Mouse (Mus musculus) midbrain, postnatal 0 days (tissue): Measurements from ENCODE around the gene Zfyve9. TPM values are rescaled to one million over a fixed set of nuclear protein-coding genes. Genes with fewer than 3 reads are reported as not detected.
"Not testable (repeated sequence)": the region's sequence is repeated elsewhere in the genome, so short reads cannot be mapped to it uniquely, and the experiment has no call there.

Experiments
- ATAC-seq: fragments of 200-750 bp; cut with Nextera tagmentation; 2 replicates; pipeline ENCODE4 v1.8.0; 2017; ENCODE audit warnings: moderate number of reproducible peaks, mild to moderate bottlenecking, moderate TSS enrichment, moderate library complexity; ENCODE audit not compliant: low FRiP score
- DNase-seq: peaks from one replicate; pipeline ENCODE4 v3.0.0-alpha.2; 2015; ENCODE audit warnings: low spot score
- H3K27ac ChIP-seq: fragments of 300-500 bp; sonication (generic); 2 replicates; pipeline ENCODE4 v1.5.1; 2014; ENCODE audit warnings: low read depth, mild to moderate bottlenecking, low read length, mixed read lengths
- H3K27me3 ChIP-seq: fragments of 300-500 bp; sonication (generic); 2 replicates; pipeline ENCODE4 v1.6.1; 2014; ENCODE audit warnings: low read length, control low read depth, mixed read lengths; ENCODE audit not compliant: insufficient read depth
- H3K36me3 ChIP-seq: fragments of 300-500 bp; sonication (generic); 2 replicates; pipeline ENCODE4 v1.6.1; 2014; ENCODE audit warnings: low read length, control low read depth, mixed read lengths; ENCODE audit not compliant: insufficient read depth
- H3K4me1 ChIP-seq: fragments of 300-500 bp; sonication (generic); 2 replicates; pipeline ENCODE4 v1.6.1; 2014; ENCODE audit warnings: mild to moderate bottlenecking, control low read depth, antibody characterized with exemption, low read length, mixed read lengths; ENCODE audit not compliant: insufficient read depth
- H3K4me2 ChIP-seq: fragments of 300-500 bp; sonication (generic); 2 replicates; pipeline ENCODE4 v1.6.1; 2014; ENCODE audit warnings: low read depth, mild to moderate bottlenecking, low read length, mixed read lengths; ENCODE audit not compliant: poor library complexity, severe bottlenecking
- H3K4me3 ChIP-seq: fragments of 300-500 bp; sonication (generic); 2 replicates; pipeline ENCODE4 v1.5.1; 2014; ENCODE audit warnings: low read depth, mild to moderate bottlenecking, low read length, moderate library complexity
- H3K9ac ChIP-seq: fragments of 300-500 bp; sonication (generic); replicated peaks from 2 replicates; pipeline ENCODE4 v1.6.1; 2014; ENCODE audit warnings: mild to moderate bottlenecking, low read length, moderate library complexity, mixed read lengths; ENCODE audit not compliant: poor library complexity, severe bottlenecking
- H3K9me3 ChIP-seq: fragments of 300-500 bp; sonication (generic); 2 replicates; pipeline ENCODE4 v1.6.1; 2016; ENCODE audit warnings: low read length, control low read depth
- CTCF ChIP-seq: IDR thresholded peaks from 2 replicates; pipeline ENCODE4 v1.5.1; 2016; ENCODE audit warnings: antibody characterized with exemption, mild to moderate bottlenecking
- WGBS: fragments of 180-500 bp; shearing (Covaris S2); extraction: QIAGEN DNeasy Blood & Tissue Kit; methylation state at CpG from one replicate; pipeline ENCODE4 v1.1.7; 2014; 5-methylcytosine and 5-hydroxymethylcytosine counted together
- polyA plus RNA-seq: library from polyadenylated mRNA; unstranded; fragments of >200 nt; fragmentation: Nextera tagmentation; extraction: Ambion mirVana; gene quantifications from 2 replicates; pipeline ENCODE4 v1.2.1, GENCODE M21; 2015
- total RNA-seq: library from RNA; depleted of rRNA; stranded (reverse); fragments of >200 nt; gene quantifications from 2 replicates; pipeline ENCODE4 v1.2.3, GENCODE M21; 2014

Gene Zfyve9
- total and polyA plus RNA-seq, 2 experiments from 2014 or later, result 9.1 to 29.9 TPM

DNA sequence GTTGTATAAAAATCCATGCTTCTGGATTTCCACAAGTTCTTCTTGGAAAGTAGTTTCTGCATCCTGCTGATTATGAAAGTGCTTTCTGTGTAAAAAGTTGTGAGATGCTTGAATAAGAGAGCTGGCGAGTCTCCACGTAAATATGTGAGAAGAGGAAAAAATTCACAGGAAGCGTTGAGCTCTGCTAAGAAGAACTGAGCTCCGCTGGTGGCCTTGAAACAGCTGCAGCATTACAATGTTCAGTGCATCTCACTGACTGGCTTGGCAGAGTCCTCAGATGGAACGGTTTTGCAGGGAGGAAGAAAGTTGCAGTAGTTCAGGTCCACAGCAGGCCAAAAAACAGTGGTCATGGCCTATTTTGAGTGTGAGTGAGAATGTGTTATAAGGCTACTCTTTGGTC is 72.4 kb downstream of the Zfyve9 start:
- Histone ChIP-seq H3K4me3 (no peak overlapping the region), H3K27me3 (no peaks in the 10 kb centered on the region), H3K36me3 (no peaks in the 10 kb centered on the region), H3K9me3 (no peaks in the 10 kb centered on the region), H3K4me1 (no peaks in the 10 kb centered on the region), H3K9ac (no peak overlapping the region), H3K4me2 (no peak overlapping the region), H3K27ac (no peak overlapping the region)
- DNase-seq (peak; percentile 10), ATAC-seq (no peak)
- 82% methylated on average over 5 of the region's 5 CpGs for WGBS
- no peak for TF ChIP-seq CTCF

- TF ChIP-seq CTCF, result peak; percentile 75
- Histone ChIP-seq H3K9ac (no peak overlapping the region), H3K27ac (no peak overlapping the region), H3K4me1 (no peaks in the 10 kb centered on the region), H3K27me3 (no peaks in the 10 kb centered on the region), H3K4me2 (no peak overlapping the region), H3K36me3 (0 out of 2 replicates have a peak, but pooled peaks cover 3% of the 10 kb centered on the region), H3K9me3 (no peaks in the 10 kb centered on the region), H3K4me3 (no peak overlapping the region)
- 56% methylated on average over 3 of the region's 3 CpGs for whole genome bisulfite sequencing
- ATAC-seq (no peak), DNase-seq (peak; percentile 73)
Observed at GRCm38 (mm10) chr4:108696934-108697333, 83.7 kb downstream of the Zfyve9 start.

- DNase-seq, result no peak
- Histone ChIP-seq H3K27ac (no peak overlapping the region), H3K4me2 (no peak overlapping the region), H3K4me3 (no peak overlapping the region), H3K9me3 (no peaks in the 10 kb centered on the region), H3K9ac (no peak overlapping the region), H3K27me3 (no peaks in the 10 kb centered on the region), H3K4me1 (no peaks in the 10 kb centered on the region), H3K36me3 (peaks cover 15% of the 10 kb centered on the region; the same call in 1 of the 2 replicates)
- no peak for TF ChIP-seq CTCF
- ATAC-seq, result no peak
Observed at GRCm38 (mm10) chr4:108691469-108691868, 89.1 kb downstream of the Zfyve9 start.

DNA sequence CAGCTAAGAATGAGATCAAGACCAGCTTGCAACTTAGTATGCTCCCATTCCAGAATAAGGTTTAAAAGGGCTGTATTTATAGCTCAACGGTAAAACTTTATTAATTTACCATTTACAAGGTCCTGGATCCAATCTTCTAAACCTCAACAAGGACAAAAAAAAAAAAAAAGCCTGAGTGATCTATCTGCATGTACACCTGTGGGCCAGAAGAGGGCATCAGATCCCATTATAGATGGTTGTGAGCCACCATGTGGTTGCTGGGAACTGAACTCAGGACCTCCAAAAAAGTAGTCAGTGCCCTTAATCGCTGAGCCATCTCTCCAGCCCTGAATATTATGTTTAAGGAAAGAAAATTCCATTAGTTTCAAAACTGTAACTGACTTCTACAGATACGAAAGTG is 90.1 kb downstream of the Zfyve9 start:
- WGBS, result 96% methylated on average over 3 of the region's 3 CpGs

GRCm38 (mm10) chr4:108687098-108687497 is 93.5 kb downstream of the Zfyve9 start:
- H3K36me3 ChIP-seq, result peaks cover 25% of the 10 kb centered on the region; the same call in 1 of the 2 replicates
- not testable (repeated sequence) for H3K27me3 ChIP-seq, H3K4me3 ChIP-seq, H3K4me1 ChIP-seq, H3K27ac ChIP-seq, DNase-seq, ATAC-seq, H3K9ac ChIP-seq, H3K4me2 ChIP-seq, H3K9me3 ChIP-seq
- WGBS, result 83% methylated on average over 5 of the region's 7 CpGs

More for the DNA sequence above, 90.1 kb downstream of the Zfyve9 start:
- no peaks in the 10 kb centered on the region for H3K9me3 ChIP-seq
- H3K36me3 ChIP-seq, result peaks cover 15% of the 10 kb centered on the region; the same call in 1 of the 2 replicates
- DNase-seq, result no peak
- H3K4me3 ChIP-seq, result no peak overlapping the region
- no peak overlapping the region for H3K27ac ChIP-seq
- H3K27me3 ChIP-seq, result no peaks in the 10 kb centered on the region
- no peak for ATAC-seq
- no peak; the same call in 1 of the 2 replicates for TF ChIP-seq CTCF
- no peaks in the 10 kb centered on the region for H3K4me1 ChIP-seq
- no peak overlapping the region for H3K4me2 ChIP-seq
- no peak overlapping the region for H3K9ac ChIP-seq

DNA sequence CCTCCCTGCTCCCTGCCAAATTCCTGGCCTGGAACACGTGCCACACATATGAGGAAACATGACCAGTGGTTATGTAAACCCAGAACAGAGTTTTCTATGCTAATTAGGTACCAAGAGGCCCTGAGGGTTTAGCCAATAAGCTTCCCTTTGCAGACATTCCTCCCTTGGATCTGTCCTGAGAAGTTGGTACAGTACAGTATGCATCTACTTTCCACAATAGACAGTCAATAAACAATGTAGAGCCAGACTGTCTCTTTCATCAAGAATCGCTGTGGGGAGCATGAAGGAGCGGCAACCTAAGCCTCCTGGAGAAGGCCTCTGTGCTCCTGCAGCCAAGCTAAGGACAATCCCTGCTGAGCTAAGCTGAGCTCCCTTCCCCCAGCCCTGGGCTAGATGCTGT is 94.4 kb downstream of the Zfyve9 start:
- H3K4me2 ChIP-seq, result no peak overlapping the region
- H3K9me3 ChIP-seq, result no peaks in the 10 kb centered on the region
- no peak overlapping the region for H3K9ac ChIP-seq
- 59% methylated on average over 3 of the region's 3 CpGs for WGBS
- H3K27me3 ChIP-seq, result no peaks in the 10 kb centered on the region
- no peaks in the 10 kb centered on the region for H3K4me1 ChIP-seq
- peaks cover 24% of the 10 kb centered on the region; the same call in 1 of the 2 replicates for H3K36me3 ChIP-seq
- DNase-seq, result no peak
- no peak overlapping the region for H3K4me3 ChIP-seq
- H3K27ac ChIP-seq, result no peak overlapping the region
- no peak for ATAC-seq
- TF ChIP-seq CTCF, result no peak
